Mouse (Mus musculus) heart, embryonic 10.5 days (tissue): Measurements from ENCODE around the gene Arf6. TPM values are rescaled to one million over a fixed set of nuclear protein-coding genes. Genes with fewer than 3 reads are reported as not detected.

ENCODE experiments used
- DNase-seq: peaks from one replicate; pipeline ENCODE4 v3.0.0-alpha.2; 2017; ENCODE audit warnings: low spot score
- H3K27ac ChIP-seq: fragments of 300-500 bp; sonication (generic); 2 replicates; pipeline ENCODE4 v1.5.1; 2016; ENCODE audit warnings: mild to moderate bottlenecking
- H3K27me3 ChIP-seq: fragments of 300-500 bp; sonication (generic); 2 replicates; pipeline ENCODE4 v1.6.1; 2016; ENCODE audit warnings: mild to moderate bottlenecking; ENCODE audit not compliant: poor library complexity, insufficient read depth, severe bottlenecking
- H3K36me3 ChIP-seq: fragments of 300-500 bp; sonication (generic); 2 replicates; pipeline ENCODE4 v1.6.1; 2016; ENCODE audit warnings: mild to moderate bottlenecking, moderate library complexity
- H3K4me1 ChIP-seq: fragments of 300-500 bp; sonication (generic); 2 replicates; pipeline ENCODE4 v1.6.1; 2016; ENCODE audit warnings: mild to moderate bottlenecking
- H3K4me3 ChIP-seq: fragments of 300-500 bp; sonication (generic); 2 replicates; pipeline ENCODE4 v1.5.1; 2016; ENCODE audit warnings: mild to moderate bottlenecking, moderate library complexity
- H3K9me3 ChIP-seq: fragments of 300-500 bp; sonication (generic); 2 replicates; pipeline ENCODE4 v1.6.1; 2016; ENCODE audit warnings: mild to moderate bottlenecking, moderate library complexity
- WGBS: fragments of 180-500 bp; shearing (Covaris S2); methylation state at CpG from one replicate; pipeline ENCODE4 v1.1.7; 2016; 5-methylcytosine and 5-hydroxymethylcytosine counted together
- microRNA-seq: library from miRNA; unstranded; fragments of <30 nt; microRNA quantifications from one replicate; pipeline ENCODE4, GENCODE M21; 2017
- polyA plus RNA-seq: library from polyadenylated mRNA; unstranded; fragments of >200 nt; fragmentation: Nextera tagmentation; extraction: Ambion mirVana; gene quantifications from 2 replicates; pipeline ENCODE4 v1.2.1, GENCODE M21; 2016

Arf6 gene
- polyA plus RNA-seq, 1 experiment from 2014 or later, result 50.4 TPM

DNA sequence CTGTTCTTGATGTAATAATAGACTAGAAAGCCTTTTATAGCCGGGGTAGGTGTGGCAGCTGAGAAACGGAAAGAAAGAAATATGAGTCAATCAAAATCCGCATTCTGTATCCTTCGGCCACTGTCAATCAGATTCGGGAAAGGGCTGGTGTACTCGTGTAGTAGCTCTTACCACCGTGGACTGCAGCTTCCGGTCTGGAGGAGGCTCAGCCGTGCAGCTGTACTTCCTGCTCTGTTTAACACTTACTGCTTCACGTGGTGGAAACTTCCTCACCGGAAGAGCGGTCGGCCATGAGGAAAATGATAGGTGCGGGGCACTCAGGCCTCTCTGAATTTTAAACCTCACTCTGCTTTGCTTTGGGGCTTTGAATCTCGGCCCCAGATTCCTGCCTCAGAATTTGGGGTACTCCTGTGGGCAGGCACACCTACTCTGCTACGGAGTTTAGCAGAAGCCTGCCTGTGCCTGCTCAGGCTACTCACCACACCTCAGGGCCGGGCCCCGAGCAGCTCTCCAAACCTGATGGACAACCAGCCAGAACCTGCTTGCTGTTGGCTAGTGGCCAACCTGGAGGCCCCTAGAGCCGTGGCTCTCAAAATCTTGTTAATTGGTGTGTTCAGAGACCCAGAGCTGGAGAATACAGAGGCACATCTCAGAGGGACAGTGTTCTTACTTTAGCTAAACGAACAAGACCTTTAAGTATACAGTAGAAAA is 51.0 kb downstream of the Arf6 start:
- Histone ChIP-seq H3K4me3 (no peak overlapping the region), H3K4me1 (peaks cover 14% of the 10 kb centered on the region)

More for the DNA sequence above, 51.0 kb downstream of the Arf6 start:
- Histone ChIP-seq H3K27ac (no peak overlapping the region), H3K36me3 (no peaks in the 10 kb centered on the region), H3K27me3 (no peaks in the 10 kb centered on the region), H3K9me3 (no peaks in the 10 kb centered on the region)
- no peak for DNase-seq
- 77% methylated on average over 20 of the region's 20 CpGs for WGBS

Small RNAs within 50 kb of the gene (microRNA-seq; reads per million reads assigned to microRNA genes)
- gene Gm47299, result not detected
- gene Gm47305, result not detected

Other genes starting within 250 kb of the Arf6 start
- gene Rps29, start 213.0 kb upstream of the Arf6 start, polyA plus RNA-seq, result 1,118 and 1,148 TPM in 2 replicates
- 20.0 and 24.3 TPM in 2 replicates for gene Lrr1, start 203.3 kb upstream of the Arf6 start, polyA plus RNA-seq
- 572 and 611 TPM in 2 replicates for gene Rpl36al, start 188.1 kb upstream of the Arf6 start, polyA plus RNA-seq
- 43.2 and 49.6 TPM in 2 replicates for gene Mgat2, start 188.0 kb upstream of the Arf6 start, polyA plus RNA-seq
- gene Gm49383, start 175.0 kb upstream of the Arf6 start, polyA plus RNA-seq, result 27.3 and 35.2 TPM in 2 replicates
- 9.3 and 13.0 TPM in 2 replicates for gene Dnaaf2, start 173.7 kb upstream of the Arf6 start, polyA plus RNA-seq
- 24.3 and 29.5 TPM in 2 replicates for gene Gm49384, start 167.9 kb upstream of the Arf6 start, polyA plus RNA-seq
- gene Pole2, start 144.0 kb upstream of the Arf6 start, polyA plus RNA-seq, result 20.9 and 28.7 TPM in 2 replicates
- 3.5 and 7.3 TPM in 2 replicates for gene Klhdc1, start 131.0 kb upstream of the Arf6 start, polyA plus RNA-seq
- gene Klhdc2, start 75.5 kb upstream of the Arf6 start, polyA plus RNA-seq, result 142 and 162 TPM in 2 replicates
- 68.1 and 78.1 TPM in 2 replicates for gene Nemf, start 15.0 kb upstream of the Arf6 start, polyA plus RNA-seq
- 0.95 and 1.8 TPM in 2 replicates for gene Gm9887, start 308 bp downstream of the Arf6 start, polyA plus RNA-seq
- 33.0 and 35.7 TPM in 2 replicates for gene Vcpkmt, start 210.9 kb downstream of the Arf6 start, polyA plus RNA-seq